Mouse (Mus musculus) spleen, adult 2 months (tissue): ENCODE data around the gene Drc1. TPM values are rescaled to one million over a fixed set of nuclear protein-coding genes. Genes with fewer than 3 reads are reported as not detected.

Experiments used
- DNase-seq, 2 experiments: peaks; one replicate each; pipeline versions ENCODE4 v3.0.0 to v3.0.0-alpha.2; 2012 to 2021; ENCODE audit warnings: low spot score in 2 of 2, low read depth in 1 of 2
- H3K27ac ChIP-seq: fragments of 200-500 bp; 2 replicates; pipeline ENCODE4 v1.5.1; 2012; ENCODE audit warnings: low read length, inconsistent platforms; ENCODE audit not compliant: insufficient read depth
- H3K27me3 ChIP-seq: fragments of 200-500 bp; 2 replicates; pipeline ENCODE4 v1.6.1; 2012; ENCODE audit warnings: mild to moderate bottlenecking, moderate library complexity, low read length, inconsistent platforms; ENCODE audit not compliant: control insufficient read depth, insufficient read depth
- H3K36me3 ChIP-seq: fragments of 200-500 bp; 2 replicates; pipeline ENCODE4 v1.6.1; 2012; ENCODE audit warnings: mild to moderate bottlenecking, low read length, inconsistent platforms; ENCODE audit not compliant: control insufficient read depth, insufficient read depth
- H3K4me1 ChIP-seq: fragments of 200-500 bp; 2 replicates; pipeline ENCODE4 v1.6.1; 2011; ENCODE audit warnings: inconsistent platforms; ENCODE audit not compliant: control insufficient read depth, insufficient read depth, insufficient read length
- H3K4me3 ChIP-seq: fragments of 200-500 bp; 2 replicates; pipeline ENCODE4 v1.5.1; 2011; ENCODE audit warnings: mild to moderate bottlenecking, inconsistent platforms; ENCODE audit not compliant: insufficient read depth, insufficient read length; ENCODE audit errors: extremely low read depth
- CTCF ChIP-seq: fragments of 200-500 bp; IDR thresholded peaks from 2 replicates; pipeline ENCODE4 v1.5.1; 2011; ENCODE audit warnings: mild to moderate bottlenecking, inconsistent platforms; ENCODE audit not compliant: insufficient read depth, insufficient read length, insufficient replicate concordance; ENCODE audit errors: extremely low read depth
- POLR2A ChIP-seq: fragments of 200-500 bp; IDR thresholded peaks from 2 replicates; pipeline ENCODE4 v1.6.1; 2011; ENCODE audit warnings: low read depth, low read length, inconsistent platforms
- WGBS: fragments of 180-500 bp; shearing (Covaris S2); methylation state at CpG from one replicate; pipeline ENCODE4 v1.1.7; 2018; 5-methylcytosine and 5-hydroxymethylcytosine counted together
- polyA plus RNA-seq: library from polyadenylated mRNA; depleted of rRNA; stranded (reverse); fragments of >200 nt; gene quantifications from 2 replicates; pipeline ENCODE4 v1.2.3, GENCODE M21; 2012; rRNA removed

Drc1 gene
- polyA plus RNA-seq, result 0.14 and 0.20 TPM in 2 replicates

DNA sequence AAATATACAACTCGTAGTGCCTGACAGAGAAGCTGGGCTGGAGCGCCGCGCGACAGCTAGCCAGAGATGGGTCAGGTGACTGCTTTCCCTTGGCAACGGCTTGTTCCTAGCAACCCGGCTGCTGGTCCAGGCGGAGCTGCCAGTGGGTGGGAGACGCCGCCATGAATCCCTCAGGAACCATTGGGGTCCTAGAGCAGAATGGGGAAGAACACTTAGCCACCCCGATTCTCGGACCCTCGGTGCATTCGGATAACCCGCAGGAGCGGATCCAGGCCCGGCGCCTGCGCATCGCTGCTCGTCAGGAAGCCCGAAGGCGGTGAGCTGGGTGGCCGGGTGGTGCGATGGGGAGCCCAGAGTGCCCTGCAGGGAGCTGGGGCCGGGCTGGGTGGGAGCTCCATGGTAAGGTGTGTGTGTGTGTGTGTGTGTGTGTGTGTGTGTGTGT is at the start of gene Drc1:
TSS of gene Drc1 (plus strand) at position 98 of the 442 bp plus-strand sequence.
- DNase-seq, result no peak
- H3K4me3 ChIP-seq, result no peak within 1 kb of the TSS
- no peak within 1 kb of the TSS for H3K27ac ChIP-seq
- whole genome bisulfite sequencing, result 13% methylated on average over 26 of the region's 26 CpGs
- no peaks in the 10 kb centered on the region for H3K4me1 ChIP-seq
- TF ChIP-seq POLR2A (no peak), CTCF (no peak)
- peaks cover 3% of the 10 kb centered on the region; the same call in 1 of the 2 replicates for H3K27me3 ChIP-seq
- no peaks in the 10 kb centered on the region for H3K36me3 ChIP-seq

DNA sequence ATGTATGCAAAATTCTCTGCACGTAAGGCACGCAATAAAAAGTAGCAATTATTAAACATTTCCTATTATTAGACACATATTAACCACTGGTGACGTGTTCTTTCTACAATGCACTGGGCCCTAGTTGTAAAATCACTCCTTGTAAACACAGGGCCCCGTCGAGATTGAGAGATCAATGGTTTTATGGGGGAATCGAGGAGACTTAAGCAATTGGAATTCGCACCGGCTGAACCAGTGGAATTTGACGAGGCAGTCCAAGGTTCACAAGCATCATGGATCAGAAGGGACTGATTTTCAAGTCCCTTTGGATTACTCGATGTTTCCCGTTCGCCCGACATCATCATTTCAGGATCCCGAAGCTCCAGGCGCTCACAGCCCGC is 49.3 kb upstream of the Drc1 start:
- no peak overlapping the region for H3K27ac ChIP-seq
- H3K4me1 ChIP-seq, result no peaks in the 10 kb centered on the region; the same call in 1 of the 2 replicates
- 35% methylated on average over 16 of the region's 16 CpGs for WGBS
- TF ChIP-seq CTCF, result no peak
- TF ChIP-seq POLR2A, result no peak
- peak overlapping the region; percentile 69 for H3K4me3 ChIP-seq
- no peaks in the 10 kb centered on the region for H3K36me3 ChIP-seq
- no peaks in the 10 kb centered on the region for H3K27me3 ChIP-seq
- DNase-seq, result no peak

DNA sequence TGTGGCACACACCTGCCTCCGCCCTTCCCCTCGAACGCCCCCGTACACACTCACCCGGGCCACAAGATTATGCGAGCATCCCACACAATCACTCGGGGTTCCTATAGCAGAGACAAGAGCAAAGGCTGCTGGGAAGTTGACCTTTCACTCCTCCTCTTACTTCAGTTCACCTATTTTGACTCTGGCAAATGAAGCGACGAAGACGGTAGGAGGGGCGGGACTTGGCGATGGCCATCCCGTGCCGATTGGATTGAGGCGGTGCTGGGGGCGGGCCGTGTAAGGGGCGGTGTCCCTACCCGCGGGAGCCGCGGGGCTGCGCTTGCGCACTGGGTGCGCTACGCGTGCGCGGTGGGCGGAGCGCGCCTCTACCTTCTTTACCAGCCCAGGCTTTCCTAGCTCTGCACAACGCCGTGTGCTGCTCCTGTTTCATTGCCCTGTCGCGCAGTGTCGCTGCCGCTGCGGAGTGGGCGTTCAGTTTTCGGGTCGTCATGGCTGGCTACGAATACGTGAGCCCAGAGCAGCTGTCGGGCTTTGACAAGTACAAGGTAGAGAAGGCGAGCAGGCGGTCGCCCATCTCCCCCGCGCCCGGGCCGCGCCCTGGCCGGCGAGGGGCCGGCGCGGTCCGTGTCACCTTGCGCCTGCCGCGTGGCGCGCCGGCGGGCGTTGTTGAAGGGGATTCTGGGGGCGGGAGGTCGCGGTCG is 48.8 kb upstream of the Drc1 start, which contains the start of gene Selenoi:
TSS of gene Selenoi (plus strand) at position 311 of the 701 bp plus-strand sequence.
- Histone ChIP-seq H3K4me1 (no peaks in the 10 kb centered on the region; the same call in 1 of the 2 replicates), H3K4me3 (peak within 1 kb of the TSS; percentile 73), H3K27me3 (no peaks in the 10 kb centered on the region), H3K36me3 (no peaks in the 10 kb centered on the region), H3K27ac (peak within 1 kb of the TSS; percentile 40; the same call in 1 of the 2 replicates)
- 3% methylated on average over 71 of the region's 71 CpGs for WGBS
- DNase-seq, result peak; percentile 95 to 99
- no peak for TF ChIP-seq CTCF
- peak; percentile 58 for TF ChIP-seq POLR2A

DNA sequence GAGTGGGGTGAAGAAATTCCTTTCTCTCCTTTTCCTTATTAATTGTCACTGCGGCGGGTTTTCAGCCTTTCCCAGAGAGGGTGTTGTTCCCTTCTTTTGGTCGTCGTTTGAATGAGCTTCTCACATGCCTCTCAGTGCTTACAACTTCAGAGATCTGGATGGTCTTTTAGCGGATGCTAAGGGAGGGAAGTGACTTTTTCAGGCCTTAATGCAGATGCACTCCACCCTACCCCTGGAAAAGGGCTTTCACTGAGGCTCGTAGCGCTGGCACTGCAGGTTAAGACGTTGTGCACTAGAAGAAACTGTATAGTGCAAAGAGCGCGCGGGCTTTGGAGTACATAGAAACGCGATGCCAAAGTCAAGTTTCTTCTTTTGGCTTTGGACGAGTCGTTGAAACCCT is 48.1 kb upstream of the Drc1 start:
- H3K36me3 ChIP-seq, result no peaks in the 10 kb centered on the region
- H3K27me3 ChIP-seq, result no peaks in the 10 kb centered on the region
- TF ChIP-seq POLR2A, result no peak
- TF ChIP-seq CTCF, result no peak
- H3K27ac ChIP-seq, result no peak overlapping the region
- WGBS, result 4% methylated on average over 15 of the region's 15 CpGs
- no peak for DNase-seq
- H3K4me3 ChIP-seq, result peak overlapping the region; percentile 73
- H3K4me1 ChIP-seq, result no peaks in the 10 kb centered on the region; the same call in 1 of the 2 replicates

DNA sequence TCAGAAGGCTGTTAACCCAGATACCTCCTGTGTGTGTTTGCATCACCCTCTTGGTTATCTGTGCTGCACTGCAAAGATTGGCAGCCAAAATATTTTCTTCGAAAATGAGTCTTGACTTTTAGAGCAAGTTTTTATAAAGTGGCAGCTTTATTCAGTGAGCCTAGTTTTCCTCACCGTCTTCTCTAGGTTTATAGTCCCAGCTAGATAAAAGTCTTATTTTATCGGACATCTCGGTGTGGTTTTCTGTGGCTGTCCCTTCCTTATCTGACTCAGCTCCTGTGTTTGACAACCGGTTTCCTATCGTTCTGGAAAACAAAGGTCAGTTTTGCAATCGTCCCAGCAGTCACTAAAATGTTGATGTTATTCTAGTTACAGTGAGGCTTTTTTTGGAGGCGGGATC is 47.2 kb upstream of the Drc1 start:
- Histone ChIP-seq H3K36me3 (no peaks in the 10 kb centered on the region), H3K27ac (no peak overlapping the region), H3K4me1 (no peaks in the 10 kb centered on the region; the same call in 1 of the 2 replicates), H3K4me3 (no peak overlapping the region), H3K27me3 (no peaks in the 10 kb centered on the region)
- 65% methylated on average over 8 of the region's 8 CpGs for WGBS
- TF ChIP-seq CTCF (no peak), POLR2A (no peak)
- no peak for DNase-seq

DNA sequence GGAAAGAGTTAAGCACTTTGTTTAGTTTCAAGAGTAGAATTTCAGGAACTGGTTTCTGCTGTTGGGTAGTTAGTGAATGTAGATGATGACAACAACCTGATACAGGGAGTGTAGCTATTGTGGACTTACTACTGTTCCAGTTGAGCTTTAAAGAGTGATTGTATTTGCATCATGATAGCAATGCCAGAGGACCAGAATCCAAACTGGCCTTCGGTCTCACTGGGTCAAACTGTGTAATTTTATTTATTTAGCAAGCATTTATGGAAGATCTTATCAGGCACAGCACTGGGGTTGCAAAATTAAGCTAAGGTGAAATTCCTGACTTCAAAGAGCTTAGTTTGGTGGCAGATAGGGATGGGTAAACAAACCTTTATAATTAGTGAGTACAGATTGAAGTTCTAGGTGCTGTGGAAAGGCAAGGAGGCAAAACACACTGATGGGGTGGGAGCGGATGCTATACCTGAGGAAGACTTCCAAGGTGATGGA is 45.5 kb upstream of the Drc1 start:
- no peaks in the 10 kb centered on the region for H3K27me3 ChIP-seq
- no peaks in the 10 kb centered on the region for H3K36me3 ChIP-seq
- DNase-seq, result no peak
- TF ChIP-seq CTCF (no peak), POLR2A (no peak)
- no peak overlapping the region for H3K27ac ChIP-seq
- no peak overlapping the region for H3K4me3 ChIP-seq
- WGBS, result 90% methylated on average over 2 of the region's 2 CpGs
- no peaks in the 10 kb centered on the region; the same call in 1 of the 2 replicates for H3K4me1 ChIP-seq

DNA sequence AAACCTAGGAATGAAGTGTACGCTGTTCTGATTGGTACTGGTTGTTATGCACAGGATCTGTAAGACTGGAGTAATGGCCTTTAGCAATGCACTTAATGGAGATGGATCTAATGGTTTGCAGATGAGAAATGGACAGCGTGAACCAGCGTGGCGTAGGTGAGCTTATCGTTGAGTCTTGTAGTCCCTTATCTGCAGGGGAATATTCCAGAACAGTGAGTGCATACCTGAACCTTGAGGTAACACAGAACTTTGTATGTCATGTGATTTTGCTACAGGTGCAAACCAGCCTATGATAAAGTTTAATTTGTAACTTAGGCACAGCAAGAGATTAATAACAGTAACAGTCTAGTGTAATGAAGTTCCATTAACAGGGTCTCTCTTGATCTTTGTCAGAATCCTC is 42.7 kb upstream of the Drc1 start:
- H3K4me1 ChIP-seq, result no peaks in the 10 kb centered on the region
- H3K27ac ChIP-seq, result no peak overlapping the region
- no peaks in the 10 kb centered on the region for H3K27me3 ChIP-seq
- DNase-seq, result no peak
- no peak for TF ChIP-seq POLR2A
- H3K4me3 ChIP-seq, result no peak overlapping the region
- 97% methylated on average over 5 of the region's 5 CpGs for WGBS
- no peaks in the 10 kb centered on the region for H3K36me3 ChIP-seq
